Mouse (Mus musculus): ENCODE measurements around the gene Fam107b. TPM values are rescaled to one million over a fixed set of nuclear protein-coding genes. Genes with fewer than 3 reads are reported as not detected.
A peak's percentile ranks its signal among the peaks of the same experiment; 100 is the strongest.

Gene Fam107b
- polyA plus RNA-seq, 1 experiment = 31.0 TPM

DNA sequence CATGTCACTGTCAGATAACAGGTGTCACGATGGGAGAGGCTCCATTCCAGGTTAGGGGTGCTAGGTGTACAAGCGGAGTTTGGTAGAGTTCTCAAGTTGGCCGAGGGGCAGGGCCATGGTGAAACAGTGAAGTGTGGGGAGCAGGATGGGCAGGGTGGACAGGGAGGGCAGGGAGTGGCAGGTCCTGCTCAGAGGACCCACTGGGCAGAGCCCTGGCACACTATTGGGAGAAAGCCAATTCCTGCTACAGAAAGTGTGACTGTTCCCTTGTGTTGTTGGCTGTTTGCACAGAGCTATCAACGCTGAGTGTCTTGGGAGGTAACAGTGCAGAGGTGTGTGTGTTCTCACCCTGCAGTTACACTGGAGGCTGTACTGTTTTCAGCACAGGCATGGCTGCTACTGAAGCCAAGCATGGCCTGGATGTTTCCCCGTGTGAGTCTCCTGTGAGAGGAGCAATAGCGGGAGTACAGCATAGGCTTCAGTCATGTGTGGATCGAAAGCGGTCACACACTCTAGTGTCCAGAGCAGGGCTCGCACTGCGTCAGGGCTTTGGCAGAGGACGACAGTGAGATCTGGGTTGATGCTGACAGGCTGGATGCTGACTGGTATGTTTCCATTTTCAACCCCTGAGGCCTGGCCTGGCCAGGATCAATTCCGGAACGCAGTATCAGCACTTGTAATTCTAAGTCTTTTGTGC, 175.8 kb downstream of the Fam107b start:
- Histone ChIP-seq H3K4me1 (ENCODE audit: control insufficient read depth, insufficient read depth, insufficient read length, low read length) (peaks cover 5% of the 10 kb centered on the region; the same call in 1 of the 2 replicates), H3K27ac (replicated peaks; ENCODE audit: low read depth, low read length) (no peak overlapping the region), H3K4me3 (ENCODE audit: insufficient read depth, low read depth, low read length) (no peak overlapping the region)

DNA sequence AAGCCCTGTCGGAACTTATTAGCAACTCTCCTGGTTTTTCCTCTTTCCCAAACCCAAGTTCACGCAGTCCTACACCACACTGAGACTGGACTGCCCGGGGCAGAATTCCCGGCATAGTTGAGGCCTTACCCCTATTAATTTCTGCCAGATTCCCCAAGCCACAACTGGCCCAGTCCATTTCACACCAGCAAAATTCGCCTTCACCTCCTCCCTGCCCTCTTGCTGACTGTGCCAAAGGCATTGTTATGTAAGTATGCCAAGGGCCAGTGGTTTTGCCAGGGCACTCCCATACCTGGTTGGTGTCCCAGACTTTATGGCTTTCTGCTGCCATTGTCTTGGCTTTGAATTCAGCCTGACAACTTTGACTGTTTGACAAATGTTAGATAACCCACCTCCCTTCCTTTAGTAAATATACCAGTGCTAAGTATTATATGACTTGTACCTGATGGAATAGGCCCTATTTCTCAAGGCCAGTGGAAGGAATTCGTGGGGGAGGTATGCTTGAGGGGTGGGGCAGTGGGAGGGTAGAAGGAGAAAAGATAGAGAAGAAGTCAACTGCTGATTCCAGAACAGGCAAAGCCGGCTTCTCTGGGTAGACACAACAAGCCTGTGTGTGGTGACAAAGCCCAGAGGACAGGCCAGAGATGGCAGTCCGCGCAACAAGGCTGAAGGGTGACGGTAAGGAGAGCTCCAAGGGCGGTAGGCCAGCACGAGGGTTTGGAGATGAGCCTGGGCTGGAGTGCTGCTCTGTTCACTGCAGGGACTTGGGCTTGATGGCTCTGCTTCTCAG, 178.6 kb downstream of the Fam107b start:
- Histone ChIP-seq H3K27ac (replicated peaks; ENCODE audit: low read depth, low read length) (peak overlapping the region; percentile 79), H3K4me1 (ENCODE audit: control insufficient read depth, insufficient read depth, insufficient read length, low read length) (peaks cover 21% of the 10 kb centered on the region), H3K4me3 (ENCODE audit: insufficient read depth, low read depth, low read length) (peak overlapping the region; percentile 2)

DNA sequence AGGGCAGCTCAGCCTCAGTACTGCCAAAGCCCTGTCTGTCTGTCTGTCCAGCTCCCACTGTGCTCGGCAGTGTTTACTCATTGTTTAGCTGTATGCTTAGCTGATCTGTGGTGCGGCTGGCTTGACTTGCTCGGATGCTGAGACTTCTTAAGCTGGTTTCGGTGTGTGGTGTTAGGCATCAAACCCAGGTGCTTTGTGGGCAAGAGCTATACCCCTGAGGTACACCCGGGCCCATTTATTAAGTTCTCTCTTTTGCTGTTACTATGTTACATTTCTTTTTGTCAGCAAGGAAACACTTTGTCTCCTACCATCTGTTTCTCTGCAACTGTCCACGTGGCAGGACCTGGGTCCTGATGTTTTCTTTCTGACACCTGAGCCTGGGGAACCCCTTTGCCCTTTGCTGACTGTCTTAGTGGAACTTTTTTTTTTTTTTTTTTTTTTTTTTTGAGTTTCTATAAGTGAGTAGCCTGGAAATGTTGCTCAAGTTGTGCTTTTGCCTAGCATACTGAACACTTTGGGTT, 179.3 kb downstream of the Fam107b start:
- peak overlapping the region; percentile 2 for H3K4me3 ChIP-seq (ENCODE audit: insufficient read depth, low read depth, low read length)
- H3K4me1 ChIP-seq (ENCODE audit: control insufficient read depth, insufficient read depth, insufficient read length, low read length) = peaks cover 21% of the 10 kb centered on the region
- peak overlapping the region; percentile 79 for H3K27ac ChIP-seq (replicated peaks; ENCODE audit: low read depth, low read length)

DNA sequence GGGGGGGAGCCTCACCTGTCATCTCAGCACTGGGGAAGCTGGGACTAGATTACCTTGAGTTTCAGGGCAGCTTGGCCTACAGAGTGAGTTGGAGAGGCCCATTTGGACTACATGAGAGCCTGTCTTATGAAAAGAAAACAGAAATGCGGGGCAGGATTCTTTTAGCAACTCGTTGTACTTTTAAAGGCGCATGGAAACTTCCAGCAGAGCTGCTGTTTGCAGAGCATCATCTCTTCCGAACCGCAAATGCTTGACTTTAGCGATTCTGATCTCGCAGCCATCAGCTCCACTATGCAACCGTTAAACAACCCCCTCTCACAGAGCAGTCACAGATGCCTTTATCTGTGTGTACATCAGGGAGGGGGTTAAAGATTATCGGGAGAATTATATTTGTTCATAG, 179.8 kb downstream of the Fam107b start:
- no peak overlapping the region for H3K4me3 ChIP-seq (ENCODE audit: insufficient read depth, low read depth, low read length)
- peaks cover 21% of the 10 kb centered on the region for H3K4me1 ChIP-seq (ENCODE audit: control insufficient read depth, insufficient read depth, insufficient read length, low read length)
- H3K27ac ChIP-seq (replicated peaks; ENCODE audit: low read depth, low read length) = no peak overlapping the region

DNA sequence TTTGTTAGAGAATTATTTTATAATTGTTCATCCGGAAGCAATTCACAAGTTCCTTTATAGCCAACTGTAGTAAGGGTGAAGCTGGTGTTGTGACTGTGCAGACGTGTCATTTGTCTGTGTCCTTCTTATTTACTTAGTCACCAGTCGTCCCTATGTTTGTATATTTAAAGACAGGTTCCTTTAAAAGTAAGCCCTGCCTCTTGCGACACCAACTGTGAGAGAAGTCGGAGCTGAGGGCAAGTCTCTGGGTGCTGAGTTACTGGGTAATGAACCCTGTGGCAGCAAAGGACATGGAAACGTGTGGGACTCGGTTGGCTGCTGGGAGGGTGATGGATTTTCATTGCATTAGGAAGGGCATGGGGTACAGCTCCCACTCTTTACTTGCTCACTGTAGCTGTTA, 182.1 kb downstream of the Fam107b start:
- Histone ChIP-seq H3K27ac (replicated peaks; ENCODE audit: low read depth, low read length) (peak overlapping the region; percentile 78), H3K4me1 (ENCODE audit: control insufficient read depth, insufficient read depth, insufficient read length, low read length) (peaks cover 21% of the 10 kb centered on the region), H3K4me3 (ENCODE audit: insufficient read depth, low read depth, low read length) (peak overlapping the region; percentile 34)

DNA sequence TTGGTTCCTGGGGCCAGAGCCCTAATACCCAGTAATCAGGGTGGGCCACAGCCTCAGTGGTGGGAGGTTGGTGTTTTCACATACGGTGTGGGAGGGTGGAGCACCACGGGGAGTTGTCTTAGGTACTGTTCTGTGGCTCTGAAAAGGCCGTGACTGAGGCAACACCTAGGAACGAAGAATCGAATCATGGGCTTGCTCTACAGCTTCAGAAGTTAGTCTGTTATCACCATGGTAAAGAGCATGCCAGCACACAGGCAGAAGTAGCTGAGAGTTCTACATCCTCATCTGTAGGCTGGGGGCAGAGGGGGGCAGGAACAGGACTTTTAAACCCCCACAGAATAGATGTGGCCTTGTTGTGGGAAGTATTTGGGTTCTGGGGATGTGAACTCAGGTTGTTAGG, 182.6 kb downstream of the Fam107b start:
- Histone ChIP-seq H3K4me3 (ENCODE audit: insufficient read depth, low read depth, low read length) (peak overlapping the region; percentile 34), H3K4me1 (ENCODE audit: control insufficient read depth, insufficient read depth, insufficient read length, low read length) (peaks cover 21% of the 10 kb centered on the region), H3K27ac (replicated peaks; ENCODE audit: low read depth, low read length) (peak overlapping the region; percentile 78)

DNA sequence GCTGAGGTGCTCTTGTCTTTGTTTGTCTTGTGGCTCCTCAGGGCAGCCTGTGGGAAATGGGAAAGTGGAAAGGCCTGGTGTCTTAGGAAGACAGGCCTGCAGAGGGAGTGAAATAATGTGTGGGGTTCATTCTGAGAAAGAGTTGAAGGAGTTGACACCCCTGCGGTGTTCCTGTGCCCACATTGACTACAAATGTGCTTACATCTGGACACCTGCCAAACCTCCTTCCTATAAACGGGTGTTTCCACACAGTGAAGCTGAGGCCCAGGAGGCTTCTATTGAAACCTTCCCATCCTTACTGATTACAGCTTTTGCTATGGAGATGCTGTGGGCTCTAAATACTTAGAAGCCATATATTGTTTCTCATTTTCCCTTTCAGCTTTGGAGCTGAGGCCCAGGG, 183.5 kb downstream of the Fam107b start:
- Histone ChIP-seq H3K27ac (replicated peaks; ENCODE audit: low read depth, low read length) (0 out of 2 replicates have a peak overlapping the region, but pooled peaks have one; percentile 8), H3K4me1 (ENCODE audit: control insufficient read depth, insufficient read depth, insufficient read length, low read length) (peaks cover 19% of the 10 kb centered on the region), H3K4me3 (ENCODE audit: insufficient read depth, low read depth, low read length) (no peak overlapping the region)

DNA sequence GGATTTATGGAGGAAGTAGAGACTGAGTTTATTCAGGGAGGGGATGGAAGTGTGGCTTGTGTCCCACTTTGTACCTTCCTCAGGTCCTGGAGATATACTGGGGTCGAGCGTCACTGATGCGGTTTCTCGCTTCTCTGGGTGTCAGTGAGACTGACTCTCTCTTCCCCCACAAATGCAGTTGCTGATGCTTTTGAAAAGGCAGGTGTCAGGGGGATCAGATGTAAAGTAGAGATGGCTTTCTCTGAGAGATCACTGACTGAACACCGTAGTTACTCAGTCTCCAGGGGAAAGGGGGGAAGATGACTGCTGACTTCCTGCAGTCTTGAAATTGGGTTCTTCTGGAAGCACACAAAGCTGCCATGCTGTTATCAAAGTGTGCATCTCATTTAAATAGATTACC, 185.6 kb downstream of the Fam107b start:
- H3K27ac ChIP-seq (replicated peaks; ENCODE audit: low read depth, low read length) = no peak overlapping the region
- H3K4me3 ChIP-seq (ENCODE audit: insufficient read depth, low read depth, low read length) = no peak overlapping the region
- H3K4me1 ChIP-seq (ENCODE audit: control insufficient read depth, insufficient read depth, insufficient read length, low read length) = peaks cover 18% of the 10 kb centered on the region

DNA sequence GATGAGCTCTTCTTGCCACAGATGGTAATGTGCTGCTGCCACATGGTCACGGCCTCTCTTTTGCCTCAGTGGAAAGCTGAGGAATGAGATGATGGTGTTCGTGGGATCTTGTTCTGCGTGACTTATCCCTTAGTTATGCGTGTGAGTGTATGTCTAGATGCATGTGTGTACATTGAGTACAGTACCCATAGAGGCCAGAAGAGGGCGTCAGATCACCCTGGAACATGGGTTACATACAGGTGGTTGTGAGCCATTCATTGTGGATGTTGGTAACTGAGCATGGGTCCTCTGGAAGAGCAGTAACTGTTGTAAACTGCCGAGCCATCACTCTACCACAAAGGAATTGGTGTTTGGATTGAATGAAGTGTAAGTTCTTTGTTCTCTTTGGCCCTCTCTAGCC, 188.1 kb downstream of the Fam107b start:
- H3K27ac ChIP-seq (replicated peaks; ENCODE audit: low read depth, low read length) = no peak overlapping the region
- peaks cover 9% of the 10 kb centered on the region; the same call in 1 of the 2 replicates for H3K4me1 ChIP-seq (ENCODE audit: control insufficient read depth, insufficient read depth, insufficient read length, low read length)
- no peak overlapping the region for H3K4me3 ChIP-seq (ENCODE audit: insufficient read depth, low read depth, low read length)

DNA sequence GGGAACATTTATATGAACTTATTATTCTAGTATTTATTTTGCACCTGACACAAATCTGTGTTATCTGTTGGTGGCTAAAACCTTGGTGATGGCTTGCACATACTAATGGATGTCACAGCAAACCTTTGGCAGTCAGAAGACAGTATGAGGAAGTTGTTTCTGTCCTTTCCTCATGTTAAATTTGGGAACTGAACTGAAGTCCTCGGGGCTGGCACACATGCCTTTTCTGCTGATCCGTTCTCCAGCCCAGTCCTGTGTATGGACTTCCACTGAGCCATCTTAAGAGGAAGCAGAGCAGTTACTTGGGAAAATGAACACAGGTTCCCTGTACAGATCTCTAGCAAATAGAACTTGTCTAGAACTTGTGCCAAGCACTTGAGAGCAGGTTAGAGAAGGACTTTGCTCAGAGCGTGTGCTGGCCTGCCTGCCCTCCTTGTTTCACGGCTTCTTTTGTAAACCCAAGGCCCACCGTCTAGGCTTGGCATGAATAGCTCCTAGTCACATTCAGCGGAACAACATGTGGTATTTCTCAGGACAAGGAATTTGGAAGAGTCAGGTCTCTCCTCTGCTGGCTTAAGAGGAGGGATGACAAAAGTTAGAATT, 190.0 kb downstream of the Fam107b start:
- H3K4me1 ChIP-seq (ENCODE audit: control insufficient read depth, insufficient read depth, insufficient read length, low read length) = 0 out of 2 replicates have a peak, but pooled peaks cover 5% of the 10 kb centered on the region
- H3K4me3 ChIP-seq (ENCODE audit: insufficient read depth, low read depth, low read length) = no peak overlapping the region
- H3K27ac ChIP-seq (replicated peaks; ENCODE audit: low read depth, low read length) = 0 out of 2 replicates have a peak overlapping the region, but pooled peaks have one; percentile 1

DNA sequence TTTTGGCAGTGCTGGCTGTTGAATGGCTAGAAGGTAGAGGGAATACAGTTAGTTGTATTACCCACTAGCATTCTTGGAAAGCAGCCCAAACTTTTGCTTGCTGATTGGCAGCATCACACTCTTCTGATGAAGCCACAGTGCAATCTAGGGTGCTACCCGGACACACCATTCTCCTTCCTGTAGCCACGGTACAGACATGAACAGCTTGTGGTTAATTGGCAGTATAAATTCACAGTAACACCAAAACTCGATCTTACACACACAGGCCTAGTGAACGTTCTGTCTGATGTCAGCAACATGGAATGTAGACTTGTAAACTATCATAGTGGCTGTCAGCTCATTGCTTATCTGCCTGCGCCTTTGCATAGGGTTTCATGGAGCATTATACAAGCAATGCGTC, 193.8 kb downstream of the Fam107b start:
- H3K27ac ChIP-seq (replicated peaks; ENCODE audit: low read depth, low read length) = no peak overlapping the region
- no peak overlapping the region for H3K4me3 ChIP-seq (ENCODE audit: insufficient read depth, low read depth, low read length)
- peaks cover 7% of the 10 kb centered on the region; the same call in 1 of the 2 replicates for H3K4me1 ChIP-seq (ENCODE audit: control insufficient read depth, insufficient read depth, insufficient read length, low read length)

DNA sequence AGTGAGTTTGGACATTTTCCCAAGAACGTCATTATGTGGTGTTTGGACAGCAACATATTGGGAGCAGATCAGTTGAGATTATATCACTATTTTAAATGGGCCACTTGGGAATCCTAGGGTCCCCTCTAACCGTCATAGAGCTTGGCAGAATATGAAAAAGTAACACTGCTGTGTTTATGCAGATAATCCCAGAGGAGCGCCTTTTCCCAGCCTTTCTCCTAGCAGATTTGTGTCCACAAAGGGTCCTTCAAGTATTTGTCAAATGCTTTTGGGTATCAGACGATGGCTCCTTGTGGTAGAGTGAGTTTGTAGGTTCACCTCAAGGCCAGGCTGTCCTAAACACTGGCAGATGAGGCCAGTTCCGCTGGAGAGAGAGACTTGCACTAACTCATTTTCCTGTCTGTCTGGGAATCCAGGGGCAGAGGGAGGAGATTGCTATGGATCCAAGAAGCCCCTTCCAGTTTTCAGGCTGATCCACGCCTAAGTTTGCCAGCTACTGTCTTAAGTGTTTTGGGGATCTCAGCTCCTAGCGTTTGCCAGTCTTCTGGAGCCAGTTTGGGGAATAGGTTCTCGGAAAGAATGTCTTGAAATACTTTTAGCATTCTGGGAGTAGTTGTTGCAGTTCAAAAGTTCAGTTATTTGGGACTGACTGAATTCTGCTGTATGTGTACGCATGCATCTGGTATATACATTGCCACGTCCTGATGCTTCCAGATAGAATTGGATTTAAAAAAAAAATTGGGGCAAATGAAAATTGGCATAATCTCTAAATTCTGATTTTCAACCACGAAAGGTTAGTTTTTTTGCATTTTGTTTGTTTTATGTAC, 195.9 kb downstream of the Fam107b start:
- Histone ChIP-seq H3K4me3 (ENCODE audit: insufficient read depth, low read depth, low read length) (no peak overlapping the region), H3K4me1 (ENCODE audit: control insufficient read depth, insufficient read depth, insufficient read length, low read length) (peaks cover 7% of the 10 kb centered on the region; the same call in 1 of the 2 replicates), H3K27ac (replicated peaks; ENCODE audit: low read depth, low read length) (peak overlapping the region; percentile 73)

DNA sequence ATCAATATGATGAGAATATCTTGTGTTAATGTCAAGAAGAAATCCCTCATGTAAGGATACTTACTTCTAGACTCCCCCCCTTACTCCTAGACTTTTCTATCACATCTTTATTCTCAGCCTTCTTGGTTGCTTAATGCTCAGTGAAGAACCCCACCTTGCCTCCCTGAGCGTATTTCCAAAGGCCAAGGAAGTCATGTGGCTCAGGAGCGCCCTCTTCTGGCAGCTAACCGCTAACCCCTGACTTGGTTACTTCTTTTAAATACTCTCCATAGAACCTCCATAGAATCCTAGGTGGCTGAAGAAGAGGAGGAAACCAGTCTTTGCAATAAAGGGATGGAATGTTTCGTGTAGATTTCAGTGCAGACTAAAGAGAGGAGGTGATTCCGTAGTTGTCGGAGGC, 199.0 kb downstream of the Fam107b start:
- H3K4me1 ChIP-seq (ENCODE audit: control insufficient read depth, insufficient read depth, insufficient read length, low read length) = peaks cover 4% of the 10 kb centered on the region; the same call in 1 of the 2 replicates
- no peak overlapping the region for H3K27ac ChIP-seq (replicated peaks; ENCODE audit: low read depth, low read length)
- H3K4me3 ChIP-seq (ENCODE audit: insufficient read depth, low read depth, low read length) = no peak overlapping the region

DNA sequence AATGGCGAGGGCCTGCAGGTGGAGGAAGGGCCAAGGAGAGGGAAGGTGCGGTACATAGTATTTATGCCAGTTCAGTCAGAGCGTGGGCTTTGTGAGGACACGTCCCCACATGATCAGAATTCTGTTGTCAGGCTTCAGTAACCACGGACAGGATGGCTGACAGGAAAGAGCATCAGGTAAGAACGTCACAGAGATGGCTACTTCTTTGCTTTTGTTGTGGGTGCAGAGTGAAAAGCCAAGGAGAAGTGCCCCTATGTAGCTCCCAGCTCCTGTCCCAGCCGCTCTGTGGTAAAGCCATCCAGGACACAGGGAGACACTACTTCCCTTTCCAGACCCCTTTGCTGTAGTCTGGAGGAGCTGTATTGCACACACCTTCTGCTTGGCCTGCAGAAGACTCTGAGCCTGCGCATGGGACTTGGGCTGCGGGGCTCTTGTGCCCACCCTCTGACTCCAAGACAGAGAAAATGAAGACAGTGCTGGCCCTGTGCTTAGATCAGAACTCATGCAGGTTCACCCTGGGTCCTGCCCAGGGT, 199.6 kb downstream of the Fam107b start:
- Histone ChIP-seq H3K27ac (replicated peaks; ENCODE audit: low read depth, low read length) (no peak overlapping the region), H3K4me1 (ENCODE audit: control insufficient read depth, insufficient read depth, insufficient read length, low read length) (peaks cover 4% of the 10 kb centered on the region; the same call in 1 of the 2 replicates), H3K4me3 (ENCODE audit: insufficient read depth, low read depth, low read length) (no peak overlapping the region)

Data from brown adipose tissue, adult 24 weeks (tissue).